Comparison of ENCODE assay signal across 16 mouse cellular contexts in genomic region chr2:156309948-156310347, GRCm38 (mm10).
"Had no signal": no experiment of that assay in that cellular context is flagged by ENCODE, and none has a peak within 500 bp of the region (broad histone marks: within the 10 kb centered on the region; RNA-seq: fewer than 3 reads in every experiment).

No protein-coding gene starts in this region.

- H3K9ac ChIP-seq: neural tube, embryonic 13.5 days; neural tube, embryonic 15.5 days; stomach, embryonic 15.5 days had no signal

- DNase-seq: retina, postnatal 1 day; right cerebral cortex, adult 18-20 months; right cerebral cortex, postnatal 14 days; right cerebral cortex, postnatal 25 days; right cerebral cortex, postnatal 4 days; spleen, adult 18-20 months; thymus, adult 18-20 months; thymus, adult 2 months; thymus, postnatal 14 days; thymus, postnatal 25 days; thymus, postnatal 36 days; thymus, postnatal 4 days had no signal

- H3K27ac ChIP-seq: neural tube, embryonic 13.5 days; neural tube, embryonic 15.5 days; stomach, embryonic 15.5 days; stomach, postnatal 0 days had no signal

- H3K27me3 ChIP-seq: neural tube, embryonic 13.5 days; neural tube, embryonic 15.5 days; stomach, embryonic 15.5 days had no signal

- H3K4me3 ChIP-seq: neural tube, embryonic 13.5 days; neural tube, embryonic 15.5 days; stomach, embryonic 15.5 days had no signal

- H3K4me2 ChIP-seq: neural tube, embryonic 13.5 days; neural tube, embryonic 15.5 days; stomach, embryonic 15.5 days had no signal

- H3K9me3 ChIP-seq: neural tube, embryonic 13.5 days; neural tube, embryonic 15.5 days; stomach, embryonic 15.5 days had no signal
